Mouse (Mus musculus) gastrocnemius, postnatal 14 days (tissue): ENCODE data around the gene Cbx8. TPM values are rescaled to one million over a fixed set of nuclear protein-coding genes. Genes with fewer than 3 reads are reported as not detected.

Source experiments
- DNase-seq: peaks from one replicate; pipeline ENCODE4 v3.0.0; 2021; ENCODE audit warnings: mixed read lengths
- intact Hi-C: fragments of 180-260 bp; cut with DNase I; formaldehyde crosslinking; loops from one replicate; pipeline ENCODE4 v1.15.1; 2025; ENCODE audit warnings: low total_unique reads
- total RNA-seq, 2 experiments: library from RNA; stranded (reverse); gene quantifications; 2 replicates each; pipeline ENCODE4 v1.2.3; 2021

The Cbx8 gene
- total RNA-seq, 2 experiments from 2014 or later, result 2.1 to 2.7 TPM

DNA sequence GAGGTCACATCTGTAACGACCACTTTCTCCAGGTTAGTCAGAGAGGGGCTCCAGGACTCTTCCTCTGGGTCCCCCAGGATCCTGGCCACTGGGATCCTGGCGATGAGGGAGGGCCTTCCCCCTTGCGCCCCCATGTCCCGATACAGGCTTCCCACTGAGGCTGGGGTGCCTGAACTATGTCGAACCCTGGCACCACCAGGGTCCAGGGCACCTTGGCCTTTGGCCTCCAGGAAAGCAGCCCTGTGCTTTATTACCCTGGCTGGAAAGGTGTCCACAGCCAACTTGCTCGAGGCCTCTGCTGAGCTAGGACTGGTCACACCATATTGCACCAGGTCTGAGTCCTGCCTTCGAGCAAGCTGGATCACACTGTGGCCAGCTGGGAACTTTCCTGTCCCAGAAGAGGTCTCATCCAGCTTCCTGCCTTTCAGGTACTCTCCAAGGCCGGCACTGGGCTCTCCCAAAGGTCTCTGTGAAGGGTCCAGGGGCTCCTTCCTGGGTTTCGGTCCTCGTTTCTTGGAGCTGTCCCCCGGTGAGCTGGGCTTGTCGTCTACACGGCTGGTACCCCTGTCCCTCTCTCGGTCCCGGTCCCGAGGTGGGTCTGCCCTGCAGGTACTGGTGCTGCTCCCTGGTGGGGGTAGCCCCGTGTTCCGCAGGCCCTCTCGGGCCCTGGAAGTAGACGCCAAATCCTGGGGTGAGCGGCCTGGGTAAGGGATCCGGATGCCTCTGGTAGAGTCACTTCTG lies 1.9 kb downstream of the Cbx8 start:
- no peak for DNase-seq
- intact Hi-C loops, result loop anchor here (10.0 kb wide), 1 partner anchor 46 kb away; the partner anchor contains the start of gene Cbx4

DNA sequence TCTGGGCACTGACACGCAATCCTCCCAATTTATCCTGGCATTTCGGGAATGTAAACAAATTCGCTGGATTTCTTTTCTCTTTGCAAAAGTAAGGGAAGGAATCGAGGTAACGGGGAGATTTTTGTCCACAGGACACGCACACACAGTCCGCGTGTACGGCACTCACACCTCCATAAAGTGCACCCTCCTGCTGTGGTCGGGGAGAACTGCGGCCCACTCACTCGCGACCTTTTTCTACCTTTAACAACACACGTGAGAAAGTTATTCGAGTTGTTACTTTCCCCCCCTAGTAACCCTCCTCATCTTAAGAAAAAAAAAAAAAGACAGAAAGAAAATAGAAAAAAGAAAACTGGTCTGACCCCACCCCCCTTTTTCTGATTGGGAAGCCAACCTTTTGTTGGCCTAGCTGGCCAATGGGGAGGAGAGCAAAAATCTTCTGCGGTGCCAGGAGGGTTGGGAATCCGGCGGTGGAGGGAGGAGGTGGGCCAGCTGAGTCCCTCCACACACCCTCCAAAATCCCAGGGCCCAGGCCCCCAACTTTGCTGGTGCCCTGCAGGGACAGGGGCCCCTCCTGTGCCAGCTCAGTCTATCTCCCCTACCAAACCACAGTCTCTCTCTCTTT lies 2.9 kb downstream of the Cbx8 start:
- intact Hi-C loops, result loop anchor here (10.0 kb wide), 1 partner anchor 47 kb away; the partner anchor contains the start of gene Cbx4
- DNase-seq, result no peak

DNA sequence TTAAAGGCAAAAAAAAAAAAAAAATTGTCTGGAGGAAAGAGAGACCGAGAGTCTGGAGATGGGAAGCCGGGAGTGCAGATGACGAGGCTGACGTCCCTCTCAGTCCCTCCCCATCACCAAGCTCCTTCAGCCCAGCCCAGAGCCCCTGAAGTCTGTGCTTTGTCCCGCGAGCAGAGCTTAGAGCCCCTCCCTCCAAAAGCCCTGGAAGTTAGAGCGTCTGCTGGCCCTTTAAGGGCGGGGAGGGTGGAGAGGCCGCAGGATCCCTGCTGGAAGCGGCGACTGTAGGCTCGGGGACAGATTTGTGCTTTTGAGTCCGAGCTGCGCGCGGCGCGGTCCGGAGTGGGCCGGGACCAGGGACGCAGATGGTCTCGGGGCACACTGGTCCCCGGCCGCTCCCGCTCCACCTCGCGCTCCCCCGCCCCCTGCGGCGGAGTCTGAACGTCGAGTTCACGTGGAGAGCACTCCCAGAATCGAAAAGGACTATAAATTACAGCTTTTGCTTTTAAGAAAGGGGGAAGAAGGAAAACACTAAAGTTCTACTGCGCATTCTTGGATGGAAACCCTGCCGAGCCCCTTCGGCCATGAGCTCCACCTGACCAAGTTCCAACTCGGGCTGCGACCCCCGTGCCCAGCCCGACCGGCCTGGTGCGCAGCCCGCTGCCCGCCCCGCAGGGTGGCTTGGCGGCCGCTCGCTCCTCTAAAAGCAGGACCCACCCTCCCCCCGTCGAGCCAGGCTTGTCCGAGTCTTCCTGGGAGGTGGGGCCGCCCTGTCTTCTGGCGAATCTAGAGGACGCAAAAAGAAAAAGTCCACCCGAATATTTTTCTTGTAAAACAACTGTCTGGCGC lies 3.6 kb downstream of the Cbx8 start:
- intact Hi-C loops, result loop anchor here (10.0 kb wide), 1 partner anchor 48 kb away; the partner anchor contains the start of gene Cbx4
- DNase-seq, result no peak

DNA sequence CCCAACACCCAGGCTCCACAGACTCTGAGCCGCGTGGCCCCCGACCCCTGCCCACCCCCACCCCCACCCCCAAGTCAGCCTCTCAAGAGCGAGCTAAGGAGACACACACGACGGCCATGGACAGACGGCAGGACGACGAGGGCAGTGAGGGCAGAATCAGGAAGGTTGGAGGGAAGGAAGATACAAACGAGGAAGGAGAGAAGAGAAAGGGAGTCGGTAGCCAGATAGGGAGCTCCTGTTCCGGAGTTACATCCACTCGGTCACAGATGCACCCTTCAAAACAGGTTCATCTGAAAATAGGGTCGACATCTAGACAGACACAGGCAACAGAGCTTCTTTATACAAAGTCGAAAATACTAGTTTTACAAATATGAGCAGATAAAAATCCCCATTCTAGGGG lies 4.3 kb downstream of the Cbx8 start:
- intact Hi-C loops, result loop anchor here (10.0 kb wide), 1 partner anchor 48 kb away; the partner anchor contains the start of gene Cbx4
- no peak for DNase-seq

DNA sequence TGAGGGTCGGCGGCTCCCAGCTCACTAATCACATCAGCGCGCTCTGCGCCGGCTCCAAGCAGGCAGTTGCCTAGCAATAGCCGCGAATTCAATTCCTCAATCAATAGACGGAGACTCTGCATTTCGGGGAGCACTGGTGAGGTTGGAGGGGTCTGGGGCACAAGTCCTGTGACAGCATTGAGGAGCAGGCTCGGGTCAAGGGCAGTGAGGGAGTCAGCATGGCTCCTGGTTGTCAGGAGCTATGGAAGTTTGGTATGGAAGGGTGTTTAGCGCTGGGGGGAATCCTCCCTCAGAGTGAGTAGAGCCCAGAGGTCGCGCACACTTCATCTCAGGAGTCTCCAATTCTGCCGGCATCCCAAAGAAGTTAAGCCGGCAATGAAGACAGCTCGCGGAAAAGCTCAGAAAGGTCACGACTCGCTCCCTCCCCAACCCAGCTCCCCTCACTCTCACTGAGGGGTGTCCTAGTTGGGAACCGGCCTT lies 5.0 kb downstream of the Cbx8 start:
- intact Hi-C loops, result loop anchor here (2.0 to 10.0 kb wide), 2 partner anchors 49 to 153 kb away; partner anchors contain the start of gene Cbx4
- no peak for DNase-seq

DNA sequence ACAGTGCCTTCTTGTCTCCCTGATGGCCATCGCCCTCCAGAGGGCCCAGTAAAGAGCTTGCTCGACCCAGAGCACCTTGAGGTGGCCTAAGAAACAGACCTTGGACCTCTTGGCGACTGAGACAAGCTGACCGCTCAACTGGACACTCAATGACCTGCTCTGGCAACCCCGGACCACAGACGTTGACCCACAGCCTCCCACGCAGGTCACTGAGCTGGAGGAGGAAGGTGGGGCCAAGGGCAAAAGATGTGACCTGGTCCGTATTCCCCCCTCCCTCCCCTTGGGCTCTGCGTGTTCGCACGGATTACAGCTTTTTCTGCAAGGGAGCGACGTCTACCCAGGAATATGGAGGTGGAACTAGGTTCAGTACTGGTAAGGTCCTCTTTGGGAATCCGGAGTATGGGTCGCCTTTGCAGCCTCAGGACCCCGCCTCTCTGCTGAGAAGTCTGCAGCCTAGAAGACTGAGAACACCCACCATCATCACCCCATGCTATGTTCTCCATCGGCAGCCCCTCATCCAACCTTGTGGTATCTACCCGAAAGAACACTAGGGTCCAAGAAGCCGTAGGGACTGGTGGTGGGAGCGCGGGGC lies 5.6 kb downstream of the Cbx8 start:
- no peak for DNase-seq

DNA sequence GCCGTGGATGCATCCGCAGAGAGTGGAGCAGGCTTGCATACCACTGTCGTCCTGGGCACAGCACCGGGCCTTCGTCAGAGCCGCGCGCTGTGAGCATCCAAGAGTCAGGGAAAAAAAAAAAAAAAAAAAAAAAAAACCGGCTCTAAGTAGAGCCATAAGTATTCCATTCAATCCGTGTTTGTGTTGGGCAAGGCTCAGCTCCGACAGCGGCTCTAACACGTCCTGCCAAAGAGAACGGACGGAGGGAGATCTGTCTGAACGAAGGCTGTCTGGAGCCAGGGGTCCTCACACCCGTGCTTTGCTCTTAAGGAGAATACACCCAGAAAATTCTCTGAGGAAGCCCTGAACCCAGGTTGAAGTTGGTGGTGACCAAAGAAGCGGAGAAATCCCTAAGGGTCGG lies 6.1 kb downstream of the Cbx8 start:
- intact Hi-C loops, result loop anchor here (2.0 to 10.0 kb wide), 2 partner anchors 50 to 154 kb away; partner anchors contain the start of gene Cbx4

More for the DNA sequence above, 5.6 kb downstream of the Cbx8 start:
- intact Hi-C loops, result loop anchor here (2.0 to 10.0 kb wide), 2 partner anchors 50 to 154 kb away; partner anchors contain the start of gene Cbx4

DNA sequence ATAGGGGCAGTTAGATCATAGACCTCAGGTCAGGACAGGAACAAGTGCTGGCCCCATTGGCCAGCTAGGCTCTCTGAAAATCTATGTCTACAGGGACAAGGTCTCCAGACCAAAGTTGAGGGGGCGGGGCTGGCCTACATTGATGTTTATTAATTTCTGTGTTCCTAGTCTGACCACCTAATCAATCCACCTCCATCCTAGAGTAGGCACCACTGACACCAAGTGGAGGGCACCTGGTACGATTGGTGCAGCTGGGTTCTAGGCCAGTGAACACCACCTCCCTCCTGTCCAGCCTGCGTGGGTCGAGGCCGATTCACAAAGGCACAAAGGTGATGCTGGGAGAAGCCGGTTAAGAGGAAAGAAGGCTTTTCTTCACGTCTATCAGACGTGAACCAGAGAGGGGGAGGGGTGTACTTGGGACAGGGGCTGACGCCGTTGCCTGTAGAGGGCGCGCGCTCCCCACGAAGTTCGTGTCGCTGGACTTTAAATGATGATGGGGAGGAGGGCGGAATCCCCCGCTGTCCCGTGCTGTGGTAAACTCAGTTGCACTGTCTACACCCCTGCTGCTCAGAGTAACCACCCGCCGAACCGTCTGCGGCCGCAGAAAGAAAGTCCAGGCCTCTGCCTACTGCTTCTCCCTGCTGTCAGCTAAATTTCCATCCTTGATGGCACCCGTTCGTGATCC lies 6.8 kb downstream of the Cbx8 start:
- DNase-seq, result peak; percentile 87
- intact Hi-C loops, result loop anchor here (2.0 to 10.0 kb wide), 2 partner anchors 51 to 155 kb away; partner anchors contain the start of gene Cbx4

More for the DNA sequence above, 6.1 kb downstream of the Cbx8 start:
- DNase-seq, result no peak

DNA sequence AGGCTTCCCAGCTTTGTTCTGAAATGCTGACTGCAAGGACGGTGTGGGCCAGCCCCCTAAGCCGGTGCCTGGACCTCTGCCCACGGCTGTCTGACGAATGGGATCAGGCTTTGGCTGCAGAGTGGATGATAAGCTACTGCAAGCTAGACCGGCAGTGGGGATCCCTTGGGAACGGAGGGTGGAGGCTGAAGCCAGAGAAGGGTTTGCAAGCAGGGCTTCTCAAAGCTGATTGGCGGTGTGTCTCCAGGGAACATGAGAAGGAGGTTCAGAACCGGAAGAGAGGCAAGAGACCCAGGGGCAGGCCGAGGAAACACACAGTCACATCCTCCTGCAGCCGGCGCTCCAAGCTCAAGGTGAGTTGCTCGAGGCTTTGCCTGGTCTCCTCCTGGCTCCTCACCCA lies 14.6 kb downstream of the Cbx8 start:
- intact Hi-C loops, result no loop called here
- DNase-seq, result peak; percentile 63

DNA sequence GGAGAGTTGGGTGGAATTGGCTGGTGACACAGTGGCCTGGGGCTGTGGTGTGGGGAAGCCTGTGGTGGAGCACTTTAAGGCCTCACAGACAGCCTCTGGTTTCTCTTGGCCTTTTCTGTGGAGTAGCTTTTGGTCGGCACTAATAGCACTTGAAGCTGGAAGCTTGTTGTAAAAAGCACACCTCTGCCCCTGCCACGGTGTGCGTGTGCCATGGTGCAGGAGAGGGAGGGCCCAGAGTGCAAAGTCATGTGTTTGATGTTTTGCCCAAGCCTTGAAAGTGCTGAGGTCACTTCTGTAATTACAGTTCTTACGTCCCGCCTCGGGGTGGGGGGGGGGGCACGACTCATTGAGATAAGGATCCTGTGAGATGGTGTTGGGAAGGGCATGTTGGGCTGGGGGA lies 16.5 kb downstream of the Cbx8 start:
- DNase-seq, result no peak
- intact Hi-C loops, result no loop called here

DNA sequence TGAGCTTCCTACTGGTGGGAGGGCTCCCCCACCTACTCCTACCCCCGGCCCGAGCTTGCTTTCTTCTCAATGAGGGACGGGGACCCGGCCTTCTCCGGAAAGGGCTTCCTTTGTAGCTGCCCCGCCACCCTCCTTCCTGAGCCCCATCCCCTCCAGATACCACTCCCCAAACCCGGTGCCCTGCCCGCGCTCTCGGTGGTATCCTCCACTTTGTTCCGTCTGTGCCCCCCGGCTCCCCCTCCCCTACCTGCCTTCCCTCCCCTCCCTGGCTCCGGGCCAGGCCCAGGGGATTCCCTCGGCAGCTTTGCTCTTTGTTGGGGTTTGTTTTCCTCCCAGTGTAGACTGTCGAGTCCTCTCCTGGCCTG lies 17.2 kb downstream of the Cbx8 start:
- no peak for DNase-seq
- intact Hi-C loops, result no loop called here

DNA sequence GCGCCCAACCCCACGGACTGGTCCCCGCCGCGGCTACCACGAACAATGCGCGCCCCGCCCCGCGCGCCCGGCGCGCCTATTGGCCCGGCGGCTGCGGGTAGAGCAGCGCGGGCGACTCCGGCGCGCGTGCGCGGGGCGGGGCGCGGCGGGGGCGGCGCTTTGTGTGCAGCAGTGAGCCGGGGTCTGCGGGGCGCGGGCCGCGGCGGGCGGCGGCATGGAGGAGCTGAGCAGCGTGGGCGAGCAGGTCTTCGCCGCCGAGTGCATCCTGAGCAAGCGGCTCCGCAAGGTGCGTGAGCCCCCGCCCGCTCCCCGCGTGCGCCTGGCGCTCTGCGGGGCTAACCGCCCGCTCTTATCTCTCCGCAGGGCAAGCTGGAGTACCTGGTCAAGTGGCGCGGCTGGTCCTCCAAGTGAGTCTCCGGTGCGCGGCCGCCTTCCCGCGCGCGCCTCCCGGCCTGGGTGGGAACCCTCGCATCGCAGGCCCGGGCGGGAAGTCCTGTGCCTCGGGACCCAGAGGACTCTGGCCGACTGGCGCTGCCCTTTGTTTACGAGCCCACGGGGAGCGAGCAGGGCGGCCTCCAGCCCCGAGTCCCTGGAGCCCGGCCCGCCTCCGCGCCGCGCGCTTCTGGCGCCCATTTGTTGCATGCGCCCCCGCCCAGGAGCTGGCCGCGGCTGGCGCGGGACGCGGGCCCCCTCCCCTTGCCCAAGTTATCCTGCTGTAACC lies 17.7 kb downstream of the Cbx8 start, which contains the start of gene Cbx2:
TSS of gene Cbx2 (plus strand) at position 68 of the 721 bp plus-strand sequence.
- DNase-seq, result peak; percentile 87
- intact Hi-C loops, result no loop called here

DNA sequence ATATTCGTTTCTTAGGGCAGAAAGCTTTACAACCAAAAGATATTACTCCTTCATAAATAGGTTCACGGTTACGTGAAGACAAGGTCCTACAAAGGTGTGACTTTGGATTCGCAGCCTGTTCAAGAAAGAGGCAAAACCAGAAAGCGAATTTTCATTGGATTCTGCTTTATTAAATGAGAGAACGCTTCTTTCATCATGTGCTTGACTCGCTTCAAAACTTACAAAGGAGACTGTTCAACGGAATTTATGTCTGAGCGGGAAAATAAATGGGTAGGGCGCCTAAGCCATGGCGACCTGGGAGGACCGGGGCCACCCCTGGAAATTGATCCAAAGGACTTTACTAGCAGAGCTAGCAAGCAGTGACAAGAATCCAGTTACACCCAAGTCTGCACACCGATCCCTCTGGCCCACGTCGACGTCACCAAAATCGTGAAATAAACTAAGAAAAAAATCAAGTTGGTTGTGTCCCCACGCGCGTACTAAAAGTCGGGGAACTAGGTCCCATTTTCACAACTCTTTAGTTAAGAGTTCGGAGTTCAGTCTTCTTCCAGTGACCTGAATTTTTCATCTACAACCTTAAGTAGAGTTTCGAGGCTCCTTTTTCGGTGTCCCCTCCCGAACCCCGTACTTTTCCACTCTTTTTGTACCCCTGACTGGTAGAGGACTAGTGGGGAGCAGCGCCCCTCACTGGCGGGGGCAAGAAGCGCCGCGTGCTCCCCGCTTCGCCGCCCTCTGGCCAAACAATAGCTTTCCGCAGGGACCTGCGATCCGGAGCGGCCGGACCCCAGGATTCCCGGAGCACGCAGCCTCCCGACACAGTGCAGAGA lies 18.5 kb downstream of the Cbx8 start:
- DNase-seq, result no peak
- intact Hi-C loops, result no loop called here

DNA sequence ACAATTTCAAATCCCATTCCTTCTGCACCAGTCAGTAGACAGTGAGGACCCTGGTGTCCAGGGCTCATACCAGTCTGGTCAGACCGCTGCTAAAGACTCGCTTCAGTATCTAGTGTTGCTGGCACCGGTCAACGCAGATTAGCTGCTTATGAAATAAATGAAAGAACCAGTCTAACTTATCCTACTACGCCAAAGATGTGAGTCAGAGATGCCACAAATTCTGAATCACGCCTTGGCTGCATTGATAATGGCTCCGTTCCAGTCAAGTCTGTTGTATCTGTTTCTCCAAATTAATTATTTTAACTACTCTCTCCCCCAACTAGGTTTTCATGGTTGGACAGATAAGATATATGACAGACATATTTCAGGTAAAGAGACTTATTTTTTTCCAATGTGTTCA lies 19.6 kb downstream of the Cbx8 start:
- intact Hi-C loops, result no loop called here
- DNase-seq, result no peak

DNA sequence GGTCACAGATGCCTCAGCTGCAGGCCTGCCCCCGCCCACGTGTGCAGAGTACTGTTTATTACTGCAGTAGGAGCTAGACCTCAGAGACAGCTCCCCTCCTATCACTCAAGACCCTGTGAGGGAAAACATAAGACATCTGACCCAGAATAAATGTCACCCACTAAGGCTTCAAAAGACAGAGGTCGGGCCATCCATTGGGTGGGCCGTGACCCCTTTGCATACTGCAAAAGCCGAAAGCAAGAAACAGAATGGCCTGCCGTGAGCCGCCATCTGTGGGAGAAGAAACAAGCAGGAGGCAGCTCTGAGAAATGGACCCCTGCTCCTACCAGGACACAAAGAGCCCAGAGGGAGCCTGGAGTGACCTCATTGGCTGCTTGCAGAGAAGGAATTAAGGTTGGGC lies 23.3 kb downstream of the Cbx8 start:
- intact Hi-C loops, result no loop called here
- DNase-seq, result no peak

DNA sequence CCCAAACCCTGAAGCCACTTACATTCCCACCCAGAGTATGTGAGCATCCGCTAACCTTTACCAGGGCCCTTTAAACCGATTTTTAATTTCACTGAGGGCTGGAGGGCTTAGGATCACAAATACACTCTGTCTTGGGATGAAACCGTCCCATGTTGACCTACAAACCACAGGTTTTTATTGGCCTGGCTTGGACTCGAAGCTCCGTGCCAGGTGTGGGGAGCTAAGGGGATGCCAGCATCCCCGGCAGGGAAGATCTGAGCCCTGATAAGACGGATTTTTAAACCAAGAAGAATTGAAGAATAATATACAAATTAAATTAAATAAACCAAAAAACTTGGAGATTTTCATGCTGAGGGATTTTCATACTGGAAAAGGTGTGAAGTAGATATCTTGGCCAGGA lies 26.3 kb downstream of the Cbx8 start:
- no peak for DNase-seq
- intact Hi-C loops, result no loop called here
